Mouse (Mus musculus) telencephalon, adult 2 months (tissue): Measurements from ENCODE around the gene Map3k20.

ENCODE experiments used
- DNase-seq: peaks from one replicate; pipeline ENCODE4 v3.0.0-alpha.2; 2011; ENCODE audit warnings: low read depth, low spot score

Map3k20 gene

GRCm38 (mm10) chr2:72479818-72480217, 194.4 kb downstream of the Map3k20 start:
- DNase-seq: no peak

GRCm38 (mm10) chr2:72491650-72492049, 206.2 kb downstream of the Map3k20 start:
- no peak for DNase-seq
